Mouse (Mus musculus) cerebellum, adult 2 months (tissue): ENCODE measurements at regions not wholly inside any gene's neighbourhood (a gene's known extent, or its start where the extent isn't known, plus 50 kb on each side); places are given as distances from the start of the nearest gene placed in this dataset.

Source experiments
- CTCF ChIP-seq: fragments of 200-500 bp; IDR thresholded peaks from 2 replicates; pipeline ENCODE4 v1.5.1; 2011; ENCODE audit warnings: low read depth, mild to moderate bottlenecking, control low read depth, low read length, moderate library complexity, borderline replicate concordance; ENCODE audit not compliant: insufficient read depth
- POLR2A ChIP-seq: fragments of 200-500 bp; IDR thresholded peaks from 2 replicates; pipeline ENCODE4 v1.6.1; 2011; ENCODE audit warnings: low read length, control low read depth, borderline replicate concordance; ENCODE audit not compliant: insufficient read depth

GRCm38 (mm10) chr12:13164791-13165190, 84.2 kb downstream of the Ddx1 start:
- no peak for TF ChIP-seq CTCF
- no peak for TF ChIP-seq POLR2A
